Mouse (Mus musculus): Measurements from ENCODE around the gene Rhox4b.
"Not testable (repeated sequence)": the region's sequence is repeated elsewhere in the genome, so short reads cannot be mapped to it uniquely, and the experiment has no call there.

Gene Rhox4b

GRCm38 (mm10) chrX:37432194-37432593 is at the start of gene Rhox4b:
Gene Rhox4b, plus strand, starts transcription at chrX:37432494.
- not testable (repeated sequence) for DNase-seq (ENCODE audit: low spot score in 2 of 2)

GRCm38 (mm10) chrX:37390548-37390947 is 41.7 kb upstream of the Rhox4b start, which contains the start of gene Rhox4a2:
Gene Rhox4a2, plus strand, starts transcription at chrX:37390848.
- not testable (repeated sequence) for DNase-seq (ENCODE audit: low spot score in 2 of 2)

GRCm38 (mm10) chrX:37411767-37412166 is 20.5 kb upstream of the Rhox4b start, which contains the start of gene Rhox2b:
Gene Rhox2b, plus strand, starts transcription at chrX:37412067.
- not testable (repeated sequence) for DNase-seq (ENCODE audit: low spot score in 2 of 2)

- DNase-seq (ENCODE audit: low spot score in 2 of 2): not testable (repeated sequence)
Observed at GRCm38 (mm10) chrX:37453380-37453779, 21.1 kb downstream of the Rhox4b start, which contains the start of gene Rhox2c. Gene Rhox2c, plus strand, starts transcription at chrX:37453680.

GRCm38 (mm10) chrX:37458285-37458684 is 26.0 kb downstream of the Rhox4b start, which contains the start of gene Rhox3c:
Gene Rhox3c, plus strand, starts transcription at chrX:37458585.
- not testable (repeated sequence) for DNase-seq (ENCODE audit: low spot score in 2 of 2)

GRCm38 (mm10) chrX:37480037-37480436 is 47.7 kb downstream of the Rhox4b start, which contains the start of gene Rhox4c:
Gene Rhox4c, plus strand, starts transcription at chrX:37480337.
- not testable (repeated sequence) for DNase-seq (ENCODE audit: low spot score in 2 of 2)
